Mouse (Mus musculus) MEL (cell line): ENCODE measurements at regions not wholly inside any gene's neighbourhood (a gene's known extent, or its start where the extent isn't known, plus 50 kb on each side); places are given as distances from the start of the nearest gene placed in this dataset.

ENCODE experiments used
- CTCF ChIP-seq, 3 experiments: IDR thresholded peaks in 2 of 3; conservative IDR thresholded peaks in 1 of 3; 2 replicates each; pipeline ENCODE4 v1.5.1; 2011 to 2012; ENCODE audit warnings: low read length in 3 of 3, low read depth in 2 of 3, mild to moderate bottlenecking in 2 of 3, improper control_type of control experiment in 1 of 3, inconsistent platforms in 1 of 3, mixed read lengths in 1 of 3, moderate library complexity in 1 of 3; ENCODE audit not compliant: control insufficient read depth in 1 of 3, insufficient read depth in 1 of 3, poor library complexity in 1 of 3, severe bottlenecking in 1 of 3
- EP300 ChIP-seq, 2 experiments: IDR thresholded peaks; 2 replicates each; pipeline ENCODE4 v1.6.1; 2011; ENCODE audit warnings: improper control_type of control experiment in 2 of 2, low read length in 2 of 2, low read depth in 1 of 2, mild to moderate bottlenecking in 1 of 2
- KAT2A ChIP-seq: conservative IDR thresholded peaks from 2 replicates; pipeline ENCODE4 v1.6.1; 2012; ENCODE audit warnings: low read depth, low read length, improper control_type of control experiment, inconsistent platforms
- MAFK ChIP-seq: IDR thresholded peaks from 2 replicates; pipeline ENCODE4 v1.6.1; 2011; ENCODE audit warnings: low read depth, mild to moderate bottlenecking, low read length, improper control_type of control experiment, borderline replicate concordance
- MAX ChIP-seq: IDR thresholded peaks from 2 replicates; pipeline ENCODE4 v1.6.1; 2011; ENCODE audit warnings: low read length, improper control_type of control experiment
- MEF2A ChIP-seq: IDR thresholded peaks from 2 replicates; pipeline ENCODE4 v1.6.1; 2014; ENCODE audit warnings: low read depth, mild to moderate bottlenecking, inconsistent platforms, low read length, improper control_type of control experiment; ENCODE audit not compliant: poor library complexity, insufficient replicate concordance, severe bottlenecking; ENCODE audit errors: extremely low read depth
- NELFE ChIP-seq: IDR thresholded peaks from 2 replicates; pipeline ENCODE4 v1.6.1; 2011; ENCODE audit warnings: low read depth, low read length, improper control_type of control experiment
- NRF1 ChIP-seq: IDR thresholded peaks from 2 replicates; pipeline ENCODE4 v1.6.1; 2014; ENCODE audit warnings: low read depth, mild to moderate bottlenecking, inconsistent platforms, low read length, improper control_type of control experiment, moderate library complexity; ENCODE audit not compliant: poor library complexity, insufficient read depth, severe bottlenecking
- POLR2A ChIP-seq, 2 experiments: IDR thresholded peaks; 2 replicates each; pipeline ENCODE4 v1.6.1; 2011 to 2012; ENCODE audit warnings: low read length in 2 of 2, mild to moderate bottlenecking in 2 of 2, control low read depth in 1 of 2, improper control_type of control experiment in 1 of 2, low read depth in 1 of 2, moderate library complexity in 1 of 2; ENCODE audit not compliant: control insufficient read depth in 1 of 2, insufficient read depth in 1 of 2, poor library complexity in 1 of 2
- TCF12 ChIP-seq: IDR thresholded peaks from 2 replicates; pipeline ENCODE4 v1.6.1; 2014; ENCODE audit warnings: low read depth, mild to moderate bottlenecking, inconsistent platforms, low read length, improper control_type of control experiment, moderate library complexity

- no peak for TF ChIP-seq MAX
- TF ChIP-seq EP300 (IDR thresholded peaks at IDR 0.05; ENCODE audit: low read depth in 1 of 2, low read length in 2 of 2) = no peak
- TF ChIP-seq MEF2A = no peak
- TF ChIP-seq NRF1 = no peak
- TF ChIP-seq NELFE = no peak
- no peak for TF ChIP-seq MAFK
- no peak for TF ChIP-seq KAT2A
- no peak for TF ChIP-seq CTCF (IDR thresholded peaks at IDR 0.05 in 2 of 3, conservative IDR thresholded peaks at IDR 0.05 in 1 of 3; ENCODE audit: control insufficient read depth in 1 of 3, insufficient read depth in 1 of 3, low read depth in 2 of 3, low read length in 3 of 3, poor library complexity in 1 of 3, severe bottlenecking in 1 of 3)
- no peak for TF ChIP-seq TCF12
- TF ChIP-seq POLR2A (IDR thresholded peaks at IDR 0.05; ENCODE audit: control insufficient read depth in 1 of 2, insufficient read depth in 1 of 2, low read depth in 1 of 2, low read length in 2 of 2, poor library complexity in 1 of 2) = no peak
These were observed 54.2 kb upstream of the Vrk1 start for GRCm38 (mm10) chr12:105955764-105956290.
